ENCODE assay signal across 17 mouse cellular contexts in the genomic region with DNA sequence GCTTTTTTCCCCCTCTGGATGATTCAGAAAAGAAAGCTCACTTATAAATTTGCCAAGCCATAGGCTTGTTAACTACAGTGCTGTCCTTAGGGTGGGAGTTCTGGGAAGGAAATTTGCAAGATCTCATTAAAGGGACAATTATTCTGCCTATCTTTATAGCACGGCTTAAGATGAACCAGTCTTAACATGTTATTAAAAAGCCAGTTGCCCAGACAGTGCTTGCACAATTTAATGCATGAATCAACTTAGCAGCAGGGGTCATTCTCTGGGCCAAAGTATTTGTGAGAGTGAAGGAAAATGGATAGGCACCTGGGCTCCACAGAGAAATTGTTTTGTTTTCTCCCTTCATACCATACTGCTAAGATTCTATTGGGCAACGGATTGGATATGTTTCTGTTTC.
DNase-seq lines count a peak whose midpoint lies in the region; ATAC-seq and TF ChIP-seq lines count a peak whose summit lies in the region.
"Had no signal": no experiment of that assay in that cellular context is flagged by ENCODE, and none has a peak within 500 bp of the region (broad histone marks: within the 10 kb centered on the region; RNA-seq: fewer than 3 reads in every experiment).

No protein-coding gene starts in this region.

- no peak overlapping the region for H3K4me2 ChIP-seq in embryonic facial prominence, embryonic 11.5 days (ENCODE audit: low read depth, low read length)
- no peak overlapping the region for H3K4me2 ChIP-seq in midbrain, postnatal 0 days (ENCODE audit: low read depth, low read length, poor library complexity, severe bottlenecking)
- H3K4me2 ChIP-seq: heart, embryonic 13.5 days; lung, embryonic 15.5 days had no signal

- no peaks in the 10 kb centered on the region for H3K4me1 ChIP-seq in embryonic facial prominence, embryonic 11.5 days (ENCODE audit: control insufficient read depth, insufficient read depth, low read length)
- 0 out of 2 replicates have a peak, but pooled peaks cover 5% of the 10 kb centered on the region for H3K4me1 ChIP-seq in embryonic facial prominence, embryonic 10.5 days
- H3K4me1 ChIP-seq in midbrain, postnatal 0 days (ENCODE audit: insufficient read depth, low read length): no peaks in the 10 kb centered on the region
- H3K4me1 ChIP-seq: heart, embryonic 13.5 days; lung, embryonic 15.5 days had no signal

- no peak overlapping the region for H3K27ac ChIP-seq in embryonic facial prominence, embryonic 11.5 days (replicated peaks; ENCODE audit: low read depth, low read length)
- H3K27ac ChIP-seq in embryonic facial prominence, embryonic 10.5 days (replicated peaks): no peak overlapping the region
- no peak overlapping the region for H3K27ac ChIP-seq in midbrain, postnatal 0 days (ENCODE audit: low read depth, low read length)
- H3K27ac ChIP-seq: heart, embryonic 13.5 days; lung, embryonic 15.5 days had no signal

- no peaks in the 10 kb centered on the region for H3K9me3 ChIP-seq in embryonic facial prominence, embryonic 11.5 days (replicated peaks; ENCODE audit: control insufficient read depth, low read length)
- H3K9me3 ChIP-seq in embryonic facial prominence, embryonic 10.5 days: no peaks in the 10 kb centered on the region
- no peaks in the 10 kb centered on the region for H3K9me3 ChIP-seq in midbrain, postnatal 0 days (ENCODE audit: low read length)
- H3K9me3 ChIP-seq: heart, embryonic 13.5 days; lung, embryonic 15.5 days had no signal

- no peak overlapping the region for H3K4me3 ChIP-seq in embryonic facial prominence, embryonic 11.5 days (ENCODE audit: low read depth, low read length)
- H3K4me3 ChIP-seq in embryonic facial prominence, embryonic 10.5 days: no peak overlapping the region
- no peak overlapping the region for H3K4me3 ChIP-seq in midbrain, postnatal 0 days (ENCODE audit: low read depth, low read length)
- H3K4me3 ChIP-seq: heart, embryonic 13.5 days; lung, embryonic 15.5 days had no signal

- WGBS in embryonic facial prominence, embryonic 11.5 days: 43% methylated on average over 2 of the region's 2 CpGs
- 68% methylated on average over 2 of the region's 2 CpGs for WGBS in embryonic facial prominence, embryonic 10.5 days
- WGBS in midbrain, postnatal 0 days: 17% methylated on average over 2 of the region's 2 CpGs

- no peaks in the 10 kb centered on the region for H3K27me3 ChIP-seq in embryonic facial prominence, embryonic 11.5 days (ENCODE audit: control insufficient read depth, insufficient read depth, low read length)
- no peaks in the 10 kb centered on the region for H3K27me3 ChIP-seq in embryonic facial prominence, embryonic 10.5 days (replicated peaks; ENCODE audit: low read depth, poor library complexity, severe bottlenecking)
- no peaks in the 10 kb centered on the region for H3K27me3 ChIP-seq in midbrain, postnatal 0 days (ENCODE audit: insufficient read depth, low read length)
- H3K27me3 ChIP-seq: heart, embryonic 13.5 days; lung, embryonic 15.5 days had no signal

- DNase-seq in embryonic facial prominence, embryonic 11.5 days (ENCODE audit: low spot score): peak; percentile 10
- DNase-seq in embryonic facial prominence, embryonic 10.5 days (ENCODE audit: low spot score): no peak
- DNase-seq in brain, embryonic 18.5 days (ENCODE audit: low read depth, low spot score): peak; percentile 4
- peak; percentile 63 for DNase-seq in gonadal fat pad, adult 2 months (ENCODE audit: low read depth)
- peak; percentile 71 for DNase-seq in midbrain, postnatal 0 days (ENCODE audit: low spot score)
- DNase-seq in frontal cortex, postnatal 14 days (ENCODE audit: low spot score in 2 of 2): no peak
- DNase-seq in natural killer cell, adult 2 months (ENCODE audit: low spot score in 2 of 2): no peak
- DNase-seq in spleen, postnatal 36 days (ENCODE audit: low spot score in 2 of 2): no peak
- DNase-seq: adrenal gland, postnatal 14 days; cerebellum, adult 11 months; gastrocnemius, postnatal 25 days; kidney, adult 8-10 months; liver; right cerebral cortex, postnatal 25 days; thymus, adult 18-20 months had no signal

- H3K9ac ChIP-seq in embryonic facial prominence, embryonic 11.5 days (replicated peaks; ENCODE audit: low read length): no peak overlapping the region
- H3K9ac ChIP-seq in midbrain, postnatal 0 days (replicated peaks; ENCODE audit: low read length, poor library complexity, severe bottlenecking): no peak overlapping the region
- H3K9ac ChIP-seq: heart, embryonic 13.5 days; lung, embryonic 15.5 days had no signal

- no peaks in the 10 kb centered on the region for H3K36me3 ChIP-seq in embryonic facial prominence, embryonic 11.5 days (replicated peaks; ENCODE audit: control insufficient read depth, insufficient read depth, low read depth, low read length)
- H3K36me3 ChIP-seq in embryonic facial prominence, embryonic 10.5 days (replicated peaks): no peaks in the 10 kb centered on the region
- no peaks in the 10 kb centered on the region for H3K36me3 ChIP-seq in midbrain, postnatal 0 days (ENCODE audit: insufficient read depth, low read length)
- H3K36me3 ChIP-seq: heart, embryonic 13.5 days; lung, embryonic 15.5 days had no signal

- ATAC-seq in embryonic facial prominence, embryonic 11.5 days (replicated peaks; ENCODE audit: insufficient number of reproducible peaks, low FRiP score, low TSS enrichment, low read depth): no peak
- peak; percentile 31; the same call in 1 of the 2 replicates for ATAC-seq in midbrain, postnatal 0 days (ENCODE audit: low FRiP score)

- TF ChIP-seq CTCF in midbrain, postnatal 0 days (IDR thresholded peaks at IDR 0.05): no peak

Comparison
In these comparisons a context has a peak if more than half of its experiments do, and no peak if none do; other contexts are left out.
1. DNase-seq: peak in embryonic facial prominence, embryonic 11.5 days (single experiment), brain, embryonic 18.5 days (single experiment), gonadal fat pad, adult 2 months (single experiment) and midbrain, postnatal 0 days (single experiment); none in embryonic facial prominence, embryonic 10.5 days (single experiment), frontal cortex, postnatal 14 days (0 of 2), natural killer cell, adult 2 months (0 of 2) and spleen, postnatal 36 days (0 of 2).